Mouse (Mus musculus): ENCODE data around the gene Gm10447. TPM values are rescaled to one million over a fixed set of nuclear protein-coding genes. Genes with fewer than 3 reads are reported as not detected.

The Gm10447 gene
- polyA plus RNA-seq, 1 experiment from 2014 or later, result 0.10 TPM

GRCm38 (mm10) chr11:53436338-53436737 lies 20.6 kb downstream of the Gm10447 start:
- Histone ChIP-seq H3K4me2 (ENCODE audit: low read depth, low read length) (no peak overlapping the region), H3K4me3 (replicated peaks; ENCODE audit: low read length) (no peak overlapping the region), H3K9ac (ENCODE audit: low read length) (no peak overlapping the region), H3K27ac (ENCODE audit: low read length) (no peak overlapping the region), H3K9me3 (replicated peaks; ENCODE audit: control insufficient read depth, low read length) (no peaks in the 10 kb centered on the region), H3K36me3 (ENCODE audit: control insufficient read depth, insufficient read depth, low read length) (no peaks in the 10 kb centered on the region), H3K27me3 (ENCODE audit: control insufficient read depth, insufficient read depth, low read length) (no peaks in the 10 kb centered on the region), H3K4me1 (ENCODE audit: control insufficient read depth, insufficient read depth, low read length) (0 out of 2 replicates have a peak, but pooled peaks cover 4% of the 10 kb centered on the region)
- 76% methylated on average over 6 of the region's 6 CpGs for WGBS
- ATAC-seq (ENCODE audit: insufficient read depth, low FRiP score), result no peak

DNA sequence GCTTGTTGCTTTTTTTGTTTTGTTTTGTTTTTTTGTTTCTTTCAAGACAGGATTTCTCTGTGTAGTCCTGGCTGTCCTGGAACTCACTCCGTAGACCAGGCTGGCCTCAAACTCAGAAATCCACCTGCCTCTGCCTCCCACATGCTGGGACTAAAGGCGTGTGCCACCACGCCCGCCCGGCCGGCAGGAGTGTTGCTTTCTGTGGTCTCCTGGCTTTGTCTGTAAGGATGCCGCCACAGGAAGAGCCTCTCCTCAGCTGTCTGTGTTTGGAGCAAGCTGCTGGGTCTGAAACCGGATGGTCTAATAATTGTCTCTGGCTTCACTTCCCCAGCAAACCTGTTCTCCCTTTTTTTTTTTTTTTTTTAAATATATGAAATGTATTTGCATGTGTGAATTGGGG lies 21.4 kb downstream of the Gm10447 start:
- no peak overlapping the region for H3K9ac ChIP-seq (ENCODE audit: low read length)
- no peak overlapping the region for H3K27ac ChIP-seq (ENCODE audit: low read length)
- ATAC-seq (ENCODE audit: insufficient read depth, low FRiP score), result no peak
- WGBS, result 80% methylated on average over 8 of the region's 8 CpGs
- no peak overlapping the region for H3K4me2 ChIP-seq (ENCODE audit: low read depth, low read length)
- no peaks in the 10 kb centered on the region for H3K9me3 ChIP-seq (replicated peaks; ENCODE audit: control insufficient read depth, low read length)
- H3K4me1 ChIP-seq (ENCODE audit: control insufficient read depth, insufficient read depth, low read length), result 0 out of 2 replicates have a peak, but pooled peaks cover 5% of the 10 kb centered on the region
- H3K4me3 ChIP-seq (replicated peaks; ENCODE audit: low read length), result no peak overlapping the region
- no peaks in the 10 kb centered on the region for H3K36me3 ChIP-seq (ENCODE audit: control insufficient read depth, insufficient read depth, low read length)
- no peaks in the 10 kb centered on the region for H3K27me3 ChIP-seq (ENCODE audit: control insufficient read depth, insufficient read depth, low read length)

- no peaks in the 10 kb centered on the region for H3K27me3 ChIP-seq (ENCODE audit: control insufficient read depth, insufficient read depth, low read length)
- 50% methylated on average over 6 of the region's 6 CpGs for WGBS
- H3K27ac ChIP-seq (ENCODE audit: low read length), result no peak overlapping the region
- no peak for ATAC-seq (ENCODE audit: insufficient read depth, low FRiP score)
- 0 out of 2 replicates have a peak, but pooled peaks cover 8% of the 10 kb centered on the region for H3K36me3 ChIP-seq (ENCODE audit: control insufficient read depth, insufficient read depth, low read length)
- H3K4me1 ChIP-seq (ENCODE audit: control insufficient read depth, insufficient read depth, low read length), result peaks cover 12% of the 10 kb centered on the region
- H3K9me3 ChIP-seq (replicated peaks; ENCODE audit: control insufficient read depth, low read length), result no peaks in the 10 kb centered on the region
- H3K4me3 ChIP-seq (replicated peaks; ENCODE audit: low read length), result no peak overlapping the region
- H3K4me2 ChIP-seq (ENCODE audit: low read depth, low read length), result no peak overlapping the region
- H3K9ac ChIP-seq (ENCODE audit: low read length), result no peak overlapping the region
Measured at GRCm38 (mm10) chr11:53433057-53433456, 23.9 kb downstream of the Gm10447 start.

GRCm38 (mm10) chr11:53431347-53432056 lies 25.4 kb downstream of the Gm10447 start:
- 11% methylated on average over 9 of the region's 9 CpGs for WGBS

DNA sequence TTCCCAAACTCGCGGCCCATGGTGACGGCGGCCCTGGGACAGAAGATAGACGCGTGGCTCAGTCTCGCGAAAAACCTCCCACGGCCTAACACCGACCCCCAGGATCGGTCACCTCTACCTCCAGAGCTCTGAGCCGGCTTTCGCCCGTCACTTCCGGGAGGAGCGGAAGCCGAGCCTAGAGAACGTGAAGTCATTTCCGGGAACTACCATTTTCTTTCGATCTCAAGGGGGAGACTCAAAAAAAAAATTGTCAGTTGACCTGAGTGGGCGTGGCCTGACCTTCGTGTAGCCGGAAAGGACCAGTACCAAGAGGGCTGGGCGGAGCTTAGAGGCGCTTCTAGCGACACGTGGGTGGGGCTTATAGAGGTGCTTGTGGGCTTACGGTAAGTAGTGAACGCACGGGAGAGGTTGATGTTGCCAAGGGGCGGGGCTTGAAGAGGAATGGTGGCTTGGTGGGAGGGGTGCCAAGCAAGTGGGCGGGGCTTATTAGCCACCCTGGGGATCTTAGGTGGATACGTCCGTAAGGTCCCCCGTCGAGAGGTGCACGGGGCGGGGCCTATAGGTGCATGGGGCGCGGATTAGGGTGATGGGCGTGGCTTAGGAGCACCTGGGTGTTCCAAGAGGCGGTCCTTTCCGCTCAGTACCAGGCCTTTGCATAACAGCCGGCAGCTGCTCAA lies 26.1 kb downstream of the Gm10447 start, which contains the start of the genes Uqcrq and Gdf9:
Uqcrq (minus strand) TSS at position 162 of the 677 bp plus-strand sequence.
Gdf9 (plus strand) TSS at position 354 of the 677 bp plus-strand sequence.
- Histone ChIP-seq H3K9ac (ENCODE audit: low read length) (peak within 1 kb of the TSS; percentile 91), H3K27me3 (ENCODE audit: control insufficient read depth, insufficient read depth, low read length) (no peaks in the 10 kb centered on the region), H3K27ac (ENCODE audit: low read length) (peak within 1 kb of the TSS; percentile 48), H3K9me3 (replicated peaks; ENCODE audit: control insufficient read depth, low read length) (no peaks in the 10 kb centered on the region), H3K36me3 (ENCODE audit: control insufficient read depth, insufficient read depth, low read length) (0 out of 2 replicates have a peak, but pooled peaks cover 9% of the 10 kb centered on the region), H3K4me3 (replicated peaks; ENCODE audit: low read length) (peak within 1 kb of the TSS; percentile 79), H3K4me1 (ENCODE audit: control insufficient read depth, insufficient read depth, low read length) (peaks cover 12% of the 10 kb centered on the region), H3K4me2 (ENCODE audit: low read depth, low read length) (peak within 1 kb of the TSS; percentile 66)
- ATAC-seq (ENCODE audit: insufficient read depth, low FRiP score), result peak; percentile 97
- under 1% methylated on average over 44 of the region's 44 CpGs for WGBS

More at GRCm38 (mm10) chr11:53431347-53432056, 25.4 kb downstream of the Gm10447 start:
- Histone ChIP-seq H3K36me3 (ENCODE audit: control insufficient read depth, insufficient read depth, low read length) (0 out of 2 replicates have a peak, but pooled peaks cover 9% of the 10 kb centered on the region), H3K4me1 (ENCODE audit: control insufficient read depth, insufficient read depth, low read length) (peaks cover 12% of the 10 kb centered on the region), H3K9me3 (replicated peaks; ENCODE audit: control insufficient read depth, low read length) (no peaks in the 10 kb centered on the region), H3K4me2 (ENCODE audit: low read depth, low read length) (peak overlapping the region; percentile 49), H3K9ac (ENCODE audit: low read length) (peak overlapping the region; percentile 91; the same call in 1 of the 2 replicates), H3K4me3 (replicated peaks; ENCODE audit: low read length) (peak overlapping the region; percentile 79), H3K27ac (ENCODE audit: low read length) (peak overlapping the region; percentile 45), H3K27me3 (ENCODE audit: control insufficient read depth, insufficient read depth, low read length) (no peaks in the 10 kb centered on the region)
- no peak; the same call in 1 of the 2 replicates for ATAC-seq (ENCODE audit: insufficient read depth, low FRiP score)

GRCm38 (mm10) chr11:53430300-53430669 lies 26.6 kb downstream of the Gm10447 start:
- ATAC-seq (ENCODE audit: insufficient read depth, low FRiP score), result peak; percentile 8; the same call in 1 of the 2 replicates
- WGBS, result under 1% methylated on average over 34 of the region's 34 CpGs
- H3K4me1 ChIP-seq (ENCODE audit: control insufficient read depth, insufficient read depth, low read length), result peaks cover 12% of the 10 kb centered on the region

DNA sequence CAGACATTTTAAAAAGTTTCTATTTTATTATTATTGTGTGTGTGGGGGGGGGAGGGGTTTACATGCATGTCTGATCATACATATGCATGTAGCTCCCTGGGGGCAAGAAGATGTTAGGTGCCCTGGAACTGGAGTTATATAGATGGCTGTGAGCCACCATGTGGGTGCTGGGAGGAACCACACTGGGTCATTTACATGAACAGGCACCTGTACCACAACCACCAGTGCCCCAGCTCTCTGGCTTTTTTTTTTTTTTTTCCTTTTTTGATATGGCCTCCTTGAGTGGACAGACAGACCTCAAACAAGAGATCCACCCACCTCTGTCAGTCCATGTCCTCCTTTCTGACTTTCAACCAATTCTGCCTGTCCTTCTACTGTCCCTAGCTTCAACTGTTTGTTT lies 27.7 kb downstream of the Gm10447 start:
- no peak for ATAC-seq (ENCODE audit: insufficient read depth, low FRiP score)
- H3K9me3 ChIP-seq (replicated peaks; ENCODE audit: control insufficient read depth, low read length), result no peaks in the 10 kb centered on the region
- H3K27ac ChIP-seq (ENCODE audit: low read length), result no peak overlapping the region
- no peak overlapping the region for H3K9ac ChIP-seq (ENCODE audit: low read length)
- 0 out of 2 replicates have a peak, but pooled peaks cover 9% of the 10 kb centered on the region for H3K36me3 ChIP-seq (ENCODE audit: control insufficient read depth, insufficient read depth, low read length)
- peaks cover 12% of the 10 kb centered on the region for H3K4me1 ChIP-seq (ENCODE audit: control insufficient read depth, insufficient read depth, low read length)
- 0 out of 2 replicates have a peak overlapping the region, but pooled peaks have one; percentile 79 for H3K4me3 ChIP-seq (replicated peaks; ENCODE audit: low read length)
- no peaks in the 10 kb centered on the region for H3K27me3 ChIP-seq (ENCODE audit: control insufficient read depth, insufficient read depth, low read length)
- peak overlapping the region; percentile 66; the same call in 1 of the 2 replicates for H3K4me2 ChIP-seq (ENCODE audit: low read depth, low read length)

More at GRCm38 (mm10) chr11:53430300-53430669, 26.6 kb downstream of the Gm10447 start:
- Histone ChIP-seq H3K4me2 (ENCODE audit: low read depth, low read length) (peak overlapping the region; percentile 66), H3K36me3 (ENCODE audit: control insufficient read depth, insufficient read depth, low read length) (0 out of 2 replicates have a peak, but pooled peaks cover 9% of the 10 kb centered on the region), H3K27ac (ENCODE audit: low read length) (peak overlapping the region; percentile 48; the same call in 1 of the 2 replicates), H3K9ac (ENCODE audit: low read length) (peak overlapping the region; percentile 91), H3K27me3 (ENCODE audit: control insufficient read depth, insufficient read depth, low read length) (no peaks in the 10 kb centered on the region), H3K9me3 (replicated peaks; ENCODE audit: control insufficient read depth, low read length) (no peaks in the 10 kb centered on the region), H3K4me3 (replicated peaks; ENCODE audit: low read length) (peak overlapping the region; percentile 79)

GRCm38 (mm10) chr11:53428716-53429057 lies 28.2 kb downstream of the Gm10447 start:
- H3K4me3 ChIP-seq (replicated peaks; ENCODE audit: low read length), result no peak overlapping the region
- no peak overlapping the region for H3K9ac ChIP-seq (ENCODE audit: low read length)
- no peaks in the 10 kb centered on the region for H3K27me3 ChIP-seq (ENCODE audit: control insufficient read depth, insufficient read depth, low read length)
- no peak overlapping the region for H3K4me2 ChIP-seq (ENCODE audit: low read depth, low read length)
- WGBS, result 95% methylated on average over 5 of the region's 5 CpGs
- no peak for ATAC-seq (ENCODE audit: insufficient read depth, low FRiP score)
- peaks cover 12% of the 10 kb centered on the region for H3K4me1 ChIP-seq (ENCODE audit: control insufficient read depth, insufficient read depth, low read length)
- H3K36me3 ChIP-seq (ENCODE audit: control insufficient read depth, insufficient read depth, low read length), result 0 out of 2 replicates have a peak, but pooled peaks cover 9% of the 10 kb centered on the region
- H3K27ac ChIP-seq (ENCODE audit: low read length), result no peak overlapping the region
- no peaks in the 10 kb centered on the region for H3K9me3 ChIP-seq (replicated peaks; ENCODE audit: control insufficient read depth, low read length)
